Mouse (Mus musculus) large intestine, adult 2 months (tissue): ENCODE data around the gene Ythdf2. TPM values are rescaled to one million over a fixed set of nuclear protein-coding genes. Genes with fewer than 3 reads are reported as not detected.

ENCODE experiments used
- DNase-seq: peaks from one replicate; pipeline ENCODE4 v3.0.0-alpha.2; 2012; ENCODE audit warnings: low read depth, low spot score
- WGBS: fragments of 180-500 bp; shearing (Covaris S2); methylation state at CpG from one replicate; pipeline ENCODE4 v1.1.7; 2018; 5-methylcytosine and 5-hydroxymethylcytosine counted together
- polyA plus RNA-seq: library from polyadenylated mRNA; depleted of rRNA; stranded (reverse); fragments of >200 nt; gene quantifications from 2 replicates; pipeline ENCODE4 v1.2.3, GENCODE M21; 2012

Gene Ythdf2
- polyA plus RNA-seq, 1 experiment, result 17.8 TPM

DNA sequence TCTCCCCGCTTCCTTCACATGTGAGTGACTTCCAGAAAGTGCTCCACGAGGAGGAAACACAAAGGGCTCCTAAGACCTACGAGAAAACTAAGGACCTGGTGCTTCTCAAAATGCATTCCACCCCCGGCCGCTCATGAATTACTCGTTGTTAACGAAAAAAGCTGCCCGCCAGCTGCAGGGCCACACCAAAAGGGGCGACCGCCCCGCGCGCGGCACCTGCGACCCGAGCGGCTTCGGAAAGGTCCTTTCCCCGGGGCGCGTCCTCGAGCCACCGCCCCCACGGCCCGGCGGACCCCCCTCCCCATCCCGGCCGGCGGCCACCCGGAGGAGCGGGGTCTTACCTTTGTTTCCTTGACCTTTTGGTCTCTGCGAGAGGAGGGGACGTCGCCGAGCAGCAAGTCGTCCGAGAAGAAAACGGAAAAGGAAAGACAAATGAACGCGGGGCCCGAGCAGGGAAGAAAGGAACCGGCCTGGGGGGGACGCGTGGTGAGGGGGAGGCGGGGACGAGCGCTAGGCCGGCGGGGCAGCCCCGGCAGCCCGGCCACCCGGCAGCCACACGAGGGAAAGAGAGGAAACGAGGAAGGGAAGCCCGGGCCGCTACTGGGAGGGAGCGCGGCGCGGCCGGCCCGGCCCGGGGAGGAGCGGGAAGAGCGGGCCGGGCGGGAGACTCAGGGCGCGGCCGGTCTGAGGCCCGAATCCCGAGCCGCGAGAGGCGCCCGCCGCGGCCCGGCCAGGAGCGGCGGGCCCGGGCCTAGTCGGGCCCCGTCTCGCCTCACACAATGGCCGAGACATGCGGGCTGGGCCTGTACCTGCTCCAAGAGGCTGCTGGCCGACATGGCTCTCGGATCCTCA is 786 bp downstream of the Ythdf2 start:
- no peak for DNase-seq
- WGBS, result under 1% methylated on average over 83 of the region's 89 CpGs

DNA sequence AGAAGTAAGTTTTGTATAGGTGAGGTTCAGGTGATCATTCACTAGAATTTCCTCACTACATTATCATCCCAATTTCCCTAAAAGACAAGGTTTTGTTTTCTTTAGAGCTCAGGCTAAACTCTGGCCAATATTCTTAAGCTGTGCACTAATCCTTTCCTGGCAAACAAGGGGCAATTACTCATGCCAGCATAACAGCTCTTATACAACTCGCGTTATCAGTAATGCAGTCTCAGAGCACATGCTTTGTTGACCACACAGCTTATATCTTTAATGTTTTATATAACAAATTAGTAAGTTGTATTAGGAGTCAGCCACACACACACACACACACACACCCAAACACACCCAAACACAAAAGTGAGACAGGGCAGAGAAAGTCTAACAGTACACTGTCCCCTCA is 1.8 kb downstream of the Ythdf2 start:
- WGBS, result 1% methylated on average over 2 of the region's 2 CpGs
- DNase-seq, result no peak

DNA sequence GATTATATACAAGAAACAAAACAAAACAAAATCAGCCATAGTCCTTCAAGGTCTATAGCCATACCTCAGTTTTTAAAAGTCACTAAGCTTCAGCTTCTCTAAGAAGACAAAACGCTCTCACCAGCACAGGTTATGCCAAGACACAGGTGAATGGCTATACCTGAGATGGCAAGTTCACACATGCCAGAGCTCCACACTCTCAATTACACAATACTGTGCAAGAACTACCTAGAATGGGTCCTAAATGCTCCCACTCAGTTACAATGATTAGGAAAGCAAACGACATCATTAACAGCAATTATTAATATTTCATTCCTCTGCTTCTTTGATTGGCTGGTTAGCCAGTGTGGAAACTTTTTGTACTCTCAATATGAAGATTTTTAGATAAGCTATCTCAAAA is 2.8 kb downstream of the Ythdf2 start:
- WGBS, result 76% methylated on average over 2 of the region's 2 CpGs
- no peak for DNase-seq

DNA sequence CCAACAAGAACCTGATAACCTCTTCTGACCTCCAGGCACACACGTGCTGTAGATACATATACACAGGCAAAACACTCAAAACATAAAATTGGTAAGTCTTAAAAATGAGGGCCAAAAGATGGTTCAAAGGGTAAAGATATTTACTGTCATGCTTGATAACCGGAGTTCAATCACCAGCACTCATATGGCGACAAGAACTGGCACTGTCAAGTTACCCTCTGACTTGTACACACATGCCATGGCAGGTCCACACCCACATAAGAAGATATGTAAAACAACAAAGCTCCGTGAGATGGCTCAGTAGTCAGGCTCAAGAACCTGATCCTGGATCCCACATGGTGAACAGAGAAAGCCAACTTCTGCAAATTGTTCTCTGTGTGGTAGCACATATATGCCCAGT is 4.8 kb downstream of the Ythdf2 start:
- DNase-seq, result no peak
- 53% methylated on average over 4 of the region's 4 CpGs for WGBS

DNA sequence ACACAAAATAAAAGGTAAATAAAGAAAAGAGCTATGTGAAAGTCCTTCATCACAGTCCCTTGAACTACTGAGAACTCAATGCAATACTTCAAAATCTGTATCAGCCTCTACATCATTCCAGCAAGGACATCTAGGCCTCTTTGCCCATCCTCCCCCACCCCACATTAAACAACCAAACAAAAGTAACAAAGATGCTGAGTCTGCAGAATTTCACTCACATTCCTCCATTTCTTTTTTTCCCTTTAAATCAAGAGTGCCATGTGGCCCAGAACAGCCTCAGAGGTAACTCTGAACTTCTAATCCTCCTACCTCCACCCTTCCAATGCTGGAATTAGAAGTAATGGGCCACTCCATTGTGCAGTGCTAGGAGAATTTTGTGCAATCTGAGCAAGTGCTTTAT is 13.3 kb downstream of the Ythdf2 start:
- no peak for DNase-seq

DNA sequence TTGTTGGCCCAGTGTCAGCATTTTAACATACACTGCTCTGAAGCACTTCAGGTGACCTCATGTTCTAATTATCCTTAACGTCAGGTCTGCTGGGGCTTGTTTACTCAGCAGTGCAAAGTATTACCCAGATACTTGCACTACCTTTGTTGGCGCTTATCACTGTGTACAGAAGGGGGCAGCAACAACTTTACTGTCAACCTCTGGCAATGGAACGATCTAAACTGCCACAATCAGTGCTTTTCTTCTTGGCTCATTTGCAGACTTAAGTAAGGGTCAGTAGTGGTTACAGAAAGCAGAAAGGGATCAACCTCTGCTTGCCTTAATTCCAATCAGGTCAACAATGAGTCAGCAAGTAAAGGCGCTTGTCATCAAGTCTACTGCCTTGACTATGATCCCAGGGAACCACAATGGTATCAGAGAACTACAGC is 13.8 kb downstream of the Ythdf2 start:
- 15% methylated on average over 4 of the region's 4 CpGs for WGBS
- peak; percentile 65 for DNase-seq

DNA sequence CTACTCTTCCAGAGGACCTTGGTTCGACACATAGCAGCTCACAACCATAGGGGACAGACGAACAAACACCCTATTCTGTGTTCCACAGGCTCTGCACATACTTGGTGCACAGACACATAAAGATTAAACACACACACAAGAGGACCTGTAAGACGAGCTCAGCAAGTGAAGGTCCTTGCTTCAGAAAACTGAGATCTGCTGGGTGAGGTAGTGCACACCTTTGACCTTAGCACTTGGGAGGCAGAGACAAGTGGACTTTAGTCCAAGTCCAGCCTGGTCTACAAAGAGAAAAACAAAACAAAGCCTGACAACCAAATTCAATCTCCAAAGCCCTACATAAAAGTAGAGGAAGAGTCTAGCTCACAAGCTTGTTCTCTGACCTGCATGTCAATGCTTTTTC is 17.1 kb downstream of the Ythdf2 start:
- DNase-seq, result peak; percentile 53
- WGBS, result 37% methylated on average over 3 of the region's 3 CpGs

DNA sequence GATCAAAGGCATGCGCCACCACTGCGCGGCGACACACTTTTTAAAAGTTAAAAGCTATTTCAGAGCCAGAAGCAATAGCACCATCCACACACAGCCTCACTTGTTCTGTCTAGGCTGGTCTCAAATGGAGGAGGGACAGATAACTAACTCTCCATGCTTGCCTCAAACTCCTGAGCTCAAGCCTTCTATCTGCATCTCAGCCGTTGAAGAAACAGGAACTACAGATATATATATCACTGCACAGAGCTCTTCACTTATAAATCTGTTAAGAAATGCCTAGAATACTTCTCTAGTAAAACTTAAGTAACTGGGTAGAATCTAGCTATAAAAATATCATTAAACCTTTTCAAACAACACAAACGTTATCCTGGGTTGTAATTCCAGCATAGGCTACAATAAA is 17.7 kb downstream of the Ythdf2 start:
- no peak for DNase-seq
- 59% methylated on average over 6 of the region's 6 CpGs for whole genome bisulfite sequencing

DNA sequence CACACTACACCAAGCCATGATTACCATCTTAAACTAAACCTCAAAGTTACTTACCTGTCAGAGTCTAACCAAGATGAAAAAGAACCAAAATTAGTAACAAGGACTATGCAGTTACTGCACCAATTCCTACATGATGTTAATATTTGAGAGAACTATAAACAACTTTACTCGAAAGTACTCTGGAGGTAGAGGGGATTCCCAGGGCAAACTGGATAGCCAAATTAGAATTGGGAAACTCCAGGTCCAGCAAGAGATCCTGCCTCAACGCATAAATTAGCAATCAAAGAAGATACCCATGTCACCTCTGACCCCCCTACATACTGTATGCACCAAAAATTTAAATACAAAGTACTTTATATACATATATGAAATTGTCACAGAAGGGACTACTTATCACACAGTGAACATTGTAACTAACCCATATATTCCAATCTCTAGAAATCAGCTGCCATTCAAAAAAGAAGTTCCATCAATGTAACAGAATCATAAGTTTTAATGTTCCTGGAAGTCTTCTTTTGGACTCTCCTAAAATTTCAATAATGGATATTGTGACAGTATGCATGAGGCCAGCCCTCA is 24.2 kb downstream of the Ythdf2 start:
- WGBS, result 76% methylated on average over 2 of the region's 2 CpGs
- DNase-seq, result no peak

DNA sequence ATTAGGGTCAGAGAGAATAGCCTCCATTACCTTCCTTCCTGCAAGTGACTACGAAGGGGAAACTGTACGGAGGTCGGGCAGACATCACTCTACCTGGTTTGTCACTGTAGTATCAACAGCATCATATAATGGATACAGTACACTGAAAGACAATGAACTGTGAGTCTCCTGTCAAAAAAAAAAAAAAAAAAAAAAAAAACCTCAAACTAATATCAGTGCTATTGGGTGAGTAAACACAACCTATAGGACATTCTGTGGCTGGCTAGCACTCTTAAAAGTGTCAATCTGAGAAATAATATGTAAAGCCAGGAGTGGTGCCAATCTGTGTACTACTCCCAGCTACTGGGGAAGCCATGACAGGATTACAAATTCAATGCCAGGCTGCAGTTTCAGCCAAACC is 28.9 kb downstream of the Ythdf2 start:
- DNase-seq, result no peak
- 91% methylated on average over 3 of the region's 3 CpGs for WGBS

DNA sequence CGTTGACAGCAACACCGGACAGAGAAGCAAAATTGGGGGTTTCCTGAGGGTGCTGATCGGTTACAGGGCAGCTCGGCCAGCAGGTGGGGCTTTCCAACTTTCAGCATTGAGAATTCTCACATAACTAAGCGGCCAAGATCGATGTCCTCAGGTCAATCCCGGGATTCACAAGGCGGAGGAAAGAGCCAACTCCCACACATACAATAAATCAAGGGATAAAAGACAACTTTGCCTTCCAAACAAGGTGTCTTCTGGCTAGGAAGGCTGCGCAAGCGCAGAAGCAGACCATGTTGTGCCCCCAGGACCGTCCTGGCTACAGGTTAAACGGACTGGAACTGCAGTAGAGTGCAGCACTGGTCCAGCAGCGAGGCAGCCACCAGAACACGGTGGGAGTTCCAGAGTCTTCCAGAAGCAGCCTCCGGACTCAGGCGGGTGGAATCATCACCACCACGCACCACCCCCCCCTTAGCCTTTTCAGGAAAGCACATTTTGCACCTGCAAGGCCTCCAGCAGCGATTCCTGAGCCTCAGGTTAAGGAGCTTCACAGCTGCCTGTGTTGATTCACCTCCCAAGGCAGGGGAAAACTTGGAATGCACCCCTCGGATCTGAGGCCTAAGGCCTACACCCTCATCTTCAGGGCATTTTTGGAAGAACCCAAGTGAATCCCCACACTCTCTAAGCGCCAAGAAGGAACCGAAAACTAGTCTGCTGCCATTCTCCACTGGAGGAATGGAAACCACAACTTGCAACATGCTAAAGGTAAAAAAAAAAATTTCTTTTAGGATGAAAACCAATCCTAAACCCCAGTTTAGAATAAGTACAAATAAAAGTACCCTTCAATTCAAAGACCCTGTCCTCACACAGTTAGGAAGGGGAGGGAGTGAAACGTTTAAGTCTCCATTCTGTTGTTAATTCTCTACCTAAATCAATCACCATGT is 30.1 kb downstream of the Ythdf2 start:
- 68% methylated on average over 22 of the region's 22 CpGs for WGBS
- no peak for DNase-seq

DNA sequence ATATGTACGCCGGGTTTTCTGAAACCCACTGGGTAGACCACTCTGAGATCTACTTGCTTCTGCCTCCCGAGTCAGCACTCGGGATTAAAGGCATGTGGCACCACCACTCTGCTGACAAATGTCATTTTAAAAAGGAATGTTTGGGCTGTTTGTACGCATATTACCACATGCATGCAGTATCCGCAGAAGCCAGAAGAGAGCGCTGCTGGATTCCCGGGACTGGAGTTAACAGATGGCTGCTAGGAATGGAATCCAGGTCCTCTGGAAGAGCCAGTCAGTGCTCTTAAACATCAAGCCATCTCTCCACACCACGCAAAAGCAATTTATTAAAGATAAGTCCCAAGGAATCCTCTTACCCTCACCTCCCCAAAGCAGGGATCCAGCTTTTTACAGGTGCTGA is 31.4 kb downstream of the Ythdf2 start:
- DNase-seq, result no peak
- WGBS, result 74% methylated on average over 9 of the region's 9 CpGs

DNA sequence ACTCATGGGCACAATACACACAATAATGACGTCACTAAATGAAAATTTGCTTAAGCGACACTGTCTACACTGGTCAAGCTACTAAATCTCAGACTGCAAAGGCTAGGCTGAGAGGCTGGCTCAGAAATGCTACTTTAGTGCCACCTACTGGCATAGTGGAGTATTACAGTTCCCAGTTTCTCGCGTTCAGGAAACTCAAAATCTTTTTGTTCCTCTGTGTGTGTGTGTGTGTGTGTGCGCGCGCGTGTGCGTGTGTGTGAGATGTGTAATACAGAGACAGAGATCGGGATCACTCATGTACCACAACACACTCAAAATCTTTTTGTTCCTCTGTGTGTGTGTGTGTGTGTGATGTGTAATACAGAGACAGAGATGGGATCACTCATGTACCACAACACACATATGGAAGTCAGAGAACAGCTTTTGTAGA is 33.5 kb downstream of the Ythdf2 start:
- 3% methylated on average over 10 of the region's 10 CpGs for WGBS
- DNase-seq, result peak; percentile 67

DNA sequence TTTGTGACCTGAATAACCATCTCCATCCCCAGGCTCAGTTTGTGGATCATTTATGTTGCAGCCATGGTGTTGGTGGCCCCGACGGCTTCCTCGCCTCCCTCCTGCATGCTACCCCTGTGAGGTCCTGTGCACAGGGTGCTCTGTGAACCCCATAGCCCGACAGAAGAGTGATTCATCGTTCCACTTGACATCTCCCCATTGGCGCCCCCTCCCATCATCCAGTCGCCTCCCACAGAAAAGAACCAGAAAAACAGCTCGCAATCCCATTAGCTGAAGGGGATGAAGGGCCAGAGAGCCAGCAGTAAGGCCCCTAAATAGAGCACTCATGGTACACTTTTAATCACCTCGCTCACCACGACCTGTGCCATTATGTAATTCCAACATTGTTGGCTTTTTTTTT is 35.6 kb downstream of the Ythdf2 start:
- no peak for DNase-seq
- 74% methylated on average over 10 of the region's 10 CpGs for WGBS

DNA sequence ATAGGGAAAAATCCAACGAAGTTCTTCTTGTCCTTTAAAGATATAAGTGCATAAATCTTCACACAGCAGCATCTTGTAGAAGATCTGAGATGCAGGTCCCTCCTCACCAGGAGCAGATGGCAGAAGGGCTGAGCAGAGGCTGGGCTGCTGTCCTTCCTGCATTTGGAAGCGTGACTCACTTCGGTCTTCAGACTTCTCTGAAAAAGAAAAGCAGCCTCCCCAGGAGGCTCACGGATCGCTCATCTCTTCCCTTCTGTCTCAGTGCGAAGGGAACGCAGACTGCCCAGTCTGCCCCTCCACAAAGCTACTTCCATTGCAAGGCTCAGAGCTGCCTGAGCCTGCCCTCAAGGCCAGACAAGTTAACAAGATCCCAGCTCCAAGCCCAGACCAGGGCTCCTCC is 41.2 kb downstream of the Ythdf2 start:
- 62% methylated on average over 7 of the region's 7 CpGs for WGBS
- DNase-seq, result no peak

DNA sequence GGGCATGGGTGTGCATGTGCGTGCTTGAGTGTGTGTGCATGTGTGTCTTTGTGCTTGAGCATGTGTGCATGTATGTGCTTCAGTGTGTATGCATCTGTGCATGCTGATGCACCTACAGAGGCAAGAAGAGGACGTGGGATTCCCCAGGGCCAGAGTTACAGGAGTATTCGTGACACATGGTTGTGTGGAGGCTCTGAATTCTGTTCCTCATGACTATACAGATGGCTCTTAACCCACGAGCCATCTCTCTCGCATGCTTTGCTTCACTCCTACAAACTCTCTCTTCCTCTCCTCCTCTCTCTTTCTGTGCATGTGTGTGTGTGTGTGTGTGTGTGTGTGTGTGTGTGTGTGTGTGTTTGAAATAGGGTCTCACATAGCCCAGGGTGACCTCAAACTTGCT is 42.3 kb downstream of the Ythdf2 start:
- DNase-seq, result no peak
- 76% methylated on average over 5 of the region's 5 CpGs for WGBS

DNA sequence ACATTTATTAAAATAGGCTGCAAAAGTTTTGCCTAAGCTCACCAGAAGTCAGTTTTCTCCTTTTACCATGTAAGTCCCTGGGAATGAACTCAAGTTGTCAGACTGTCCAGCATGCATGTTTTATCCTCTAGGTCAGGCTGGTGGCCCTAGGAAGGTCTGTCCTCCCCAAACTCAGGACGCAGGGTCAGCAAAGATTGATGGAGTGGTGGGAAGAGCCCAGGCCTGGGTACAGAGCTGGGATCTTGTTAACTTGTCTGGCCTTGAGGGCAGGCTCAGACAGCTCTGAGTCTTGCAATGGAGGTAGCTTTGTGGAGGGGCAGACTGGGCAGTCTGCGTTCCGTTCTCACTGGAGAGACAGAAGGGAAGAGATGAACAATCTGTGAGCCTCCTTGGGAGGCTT is 42.8 kb downstream of the Ythdf2 start:
- DNase-seq, result no peak
- 95% methylated on average over 3 of the region's 3 CpGs for WGBS

DNA sequence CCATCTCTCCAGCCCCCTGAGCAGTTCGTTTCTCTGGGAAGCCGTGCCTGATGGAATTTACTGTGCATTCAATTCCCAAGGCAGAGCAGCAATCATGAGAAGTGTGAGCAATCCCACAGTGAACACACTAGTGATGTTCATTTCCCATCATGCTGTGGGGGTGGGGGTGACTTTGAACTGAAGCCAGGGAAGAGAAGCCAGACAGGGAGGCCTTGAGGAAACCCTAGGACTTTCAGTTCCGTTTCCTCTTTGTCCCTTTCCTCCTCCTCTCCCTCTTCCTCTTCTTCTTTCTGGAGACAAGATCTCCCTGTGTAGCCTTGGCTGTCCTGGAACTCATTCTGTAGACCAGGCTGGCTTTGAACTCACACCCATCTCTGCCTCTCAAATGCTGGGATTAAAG is 44.7 kb downstream of the Ythdf2 start:
- no peak for DNase-seq
- WGBS, result 79% methylated on average over 3 of the region's 3 CpGs

DNA sequence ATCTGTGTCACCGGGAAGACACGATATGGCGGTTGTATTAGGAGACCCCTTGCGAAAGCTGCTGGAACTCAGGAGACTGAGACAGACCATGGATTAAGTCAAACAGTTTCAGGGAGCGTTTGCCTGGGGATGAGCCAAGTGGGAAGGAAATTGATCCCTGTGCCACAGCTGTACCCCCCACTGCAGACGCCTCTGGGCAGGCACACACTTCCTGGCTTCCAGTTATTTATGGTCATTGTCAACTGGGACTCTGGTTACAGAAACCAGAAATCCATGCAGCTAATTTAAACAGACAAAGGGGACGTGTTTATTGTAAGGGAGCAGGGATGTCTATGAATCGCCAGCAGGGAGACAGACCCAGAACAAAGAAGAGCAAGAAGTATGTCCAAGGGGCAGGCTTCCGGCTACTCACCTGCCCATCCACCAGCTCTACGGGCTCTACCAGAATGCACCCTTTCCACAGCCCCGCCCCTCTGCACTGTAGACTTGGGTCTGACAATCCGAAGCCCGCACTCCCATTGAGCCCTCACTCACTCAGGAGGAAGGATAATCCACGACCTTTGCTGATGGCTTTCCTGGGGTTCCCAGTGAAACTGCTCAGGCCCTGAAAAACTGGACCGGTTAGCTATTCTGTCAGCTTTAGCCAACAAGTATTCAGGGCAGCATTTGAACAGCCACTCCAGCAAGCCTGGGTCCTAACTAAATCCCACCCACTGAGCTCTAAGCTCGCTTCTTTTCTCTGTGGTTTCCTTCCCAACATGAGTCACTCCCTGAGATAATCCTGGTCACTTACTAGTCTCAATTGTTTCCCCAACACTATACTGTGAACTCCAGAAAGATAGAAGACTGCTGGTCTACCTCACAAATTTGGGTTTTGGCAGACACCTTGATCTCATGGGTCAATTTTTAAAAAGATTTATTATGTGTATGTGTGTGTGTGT is 45.5 kb downstream of the Ythdf2 start:
- 54% methylated on average over 16 of the region's 16 CpGs for WGBS
- no peak for DNase-seq
